Mouse (Mus musculus) G1E (cell line): ENCODE measurements around the gene Smug1.

Source experiments
- CTCF ChIP-seq: IDR thresholded peaks from 2 replicates; pipeline ENCODE4 v1.5.1; 2012; ENCODE audit warnings: low read depth, low read length, inconsistent platforms, mixed read lengths
- GATA2 ChIP-seq: IDR thresholded peaks from 2 replicates; pipeline ENCODE4 v1.6.1; 2012; ENCODE audit warnings: low read depth, low read length, inconsistent platforms, borderline replicate concordance

DNA sequence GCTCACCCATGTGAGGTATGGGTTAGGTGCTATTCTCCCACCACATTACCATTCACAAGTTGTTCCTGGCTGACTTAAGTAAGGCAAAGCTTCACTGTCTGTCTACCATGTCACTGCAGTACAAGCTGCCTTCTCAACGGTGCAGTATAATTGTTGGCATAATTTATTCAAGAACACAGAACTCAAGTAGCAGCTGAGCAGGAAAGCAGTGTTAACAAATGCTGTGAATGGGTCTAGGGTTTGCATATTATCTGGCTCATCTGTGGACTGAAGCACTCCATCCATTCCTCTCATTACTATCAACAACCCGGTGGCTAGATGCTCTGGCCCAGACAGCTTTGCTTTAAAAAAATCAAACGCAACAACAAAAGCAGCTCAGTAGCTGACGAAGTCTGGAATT is 30.9 kb upstream of the Smug1 start:
- TF ChIP-seq CTCF (no peak), GATA2 (no peak)
